Mouse (Mus musculus) C2C12 (cell line): ENCODE measurements around the gene Nrxn3.

Source experiments
- CEBPB ChIP-seq: IDR thresholded peaks from one replicate; pipeline ENCODE4 v1.6.1; 2011; ENCODE audit warnings: low read depth, mild to moderate bottlenecking, control low read depth, moderate library complexity
- CTCF ChIP-seq: IDR thresholded peaks from one replicate; pipeline ENCODE4 v1.5.1; 2011; ENCODE audit not compliant: control insufficient read depth, insufficient read depth, insufficient read length
- MAX ChIP-seq: IDR thresholded peaks from one replicate; pipeline ENCODE4 v1.6.1; 2011; ENCODE audit warnings: mild to moderate bottlenecking, control low read depth
- MYOD1 ChIP-seq: IDR thresholded peaks from one replicate; pipeline ENCODE4 v1.6.1; 2011; ENCODE audit warnings: low read depth; ENCODE audit not compliant: control insufficient read depth, insufficient read length
- USF1 ChIP-seq: IDR thresholded peaks from one replicate; pipeline ENCODE4 v1.6.1; 2011; ENCODE audit warnings: low read depth, mild to moderate bottlenecking, control low read depth, moderate library complexity

DNA sequence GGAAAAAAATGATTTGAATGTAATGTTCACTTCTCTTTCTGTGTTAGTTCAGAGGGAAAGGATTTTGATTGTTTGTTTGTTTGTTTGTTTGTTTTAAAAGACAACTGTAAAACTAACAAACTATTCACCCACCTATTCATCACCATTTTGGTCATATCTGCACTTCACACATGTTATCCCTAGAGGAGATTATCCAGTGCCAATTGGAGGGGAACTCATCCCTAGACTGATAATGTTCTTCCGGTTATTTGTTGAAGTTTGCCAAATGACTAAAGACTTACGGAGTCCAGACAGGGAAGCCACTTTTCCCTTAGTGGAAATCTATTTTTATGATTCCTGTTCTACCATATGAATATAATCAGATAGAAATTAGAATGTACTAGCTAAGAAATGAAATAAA lies 831.5 kb downstream of the Nrxn3 start:
- TF ChIP-seq CTCF (no peak), USF1 (no peak), MYOD1 (no peak), MAX (no peak), CEBPB (no peak)
